Mouse (Mus musculus): ENCODE data around the gene Pbx2. TPM values are rescaled to one million over a fixed set of nuclear protein-coding genes. Genes with fewer than 3 reads are reported as not detected.

Pbx2 gene
- total RNA-seq, 2 experiments from 2014 or later, result 34.7 to 41.4 TPM

DNA sequence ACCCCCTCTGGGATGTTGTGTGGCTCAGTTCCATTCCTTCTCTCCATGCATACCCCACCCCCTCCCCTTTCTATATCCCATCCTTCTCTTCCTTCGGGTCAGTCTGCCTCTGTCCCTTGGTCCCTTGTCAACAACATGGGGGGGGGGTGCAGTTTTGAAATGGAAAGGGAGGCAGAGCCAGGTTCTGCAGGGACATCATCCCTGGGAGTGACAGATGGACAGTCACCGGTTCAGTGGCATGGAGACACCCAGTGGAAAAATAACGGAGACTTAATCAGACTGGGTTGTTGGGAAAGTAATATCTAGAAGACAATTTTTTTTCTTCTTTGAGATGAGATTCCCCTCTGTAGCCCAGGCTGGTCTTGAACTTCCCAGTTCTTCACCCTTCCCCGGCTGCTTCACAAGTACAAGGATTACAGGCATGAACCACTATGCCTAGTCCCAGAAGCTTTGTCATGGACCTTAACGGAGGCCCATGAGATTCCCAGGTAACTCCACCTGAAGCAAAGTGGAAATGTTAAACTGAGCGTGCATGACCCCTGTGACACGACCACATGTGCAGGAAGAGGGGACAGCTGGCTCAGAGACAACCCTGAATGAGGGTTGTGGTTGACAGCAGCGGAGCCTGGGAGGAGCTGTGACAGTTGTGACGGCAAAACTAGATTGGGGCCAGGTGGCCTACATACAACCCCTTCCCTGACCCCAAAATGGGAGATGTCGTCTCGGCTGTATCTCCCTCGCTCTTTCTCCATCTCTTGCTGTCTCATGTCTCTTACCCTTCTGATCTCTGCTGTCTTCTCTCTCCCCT lies 38.9 kb downstream of the Pbx2 start:
- DNase-seq, result no peak

- DNase-seq, result no peak
Observed at GRCm38 (mm10) chr17:34630761-34631301, 39.8 kb downstream of the Pbx2 start.

GRCm38 (mm10) chr17:34631647-34632046 lies 40.6 kb downstream of the Pbx2 start:
- no peak for DNase-seq

GRCm38 (mm10) chr17:34632261-34632691 lies 41.2 kb downstream of the Pbx2 start:
- peak; percentile 76 to 86 for DNase-seq

GRCm38 (mm10) chr17:34635671-34636070 lies 44.6 kb downstream of the Pbx2 start:
- no peak for DNase-seq

DNA sequence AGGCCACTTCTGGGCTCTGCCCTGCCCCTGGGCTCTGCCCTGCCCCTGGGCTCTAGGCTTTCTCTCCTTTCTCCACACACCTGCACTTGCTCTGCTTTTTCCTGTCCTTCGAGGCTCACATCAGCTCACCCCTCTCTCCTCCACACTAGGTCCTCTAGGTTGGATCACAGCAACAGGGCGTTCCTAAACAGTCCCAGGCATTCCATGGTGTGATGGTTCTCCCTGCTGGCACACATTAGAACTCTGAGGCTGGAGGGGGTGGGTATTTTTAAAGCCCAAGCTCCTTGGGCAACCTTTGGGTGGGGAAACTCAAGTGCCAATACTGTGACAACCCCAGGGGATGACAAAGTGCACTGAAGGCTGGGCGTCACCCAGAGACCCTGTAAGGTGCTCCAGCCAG lies 46.4 kb downstream of the Pbx2 start:
- DNase-seq, result no peak

DNA sequence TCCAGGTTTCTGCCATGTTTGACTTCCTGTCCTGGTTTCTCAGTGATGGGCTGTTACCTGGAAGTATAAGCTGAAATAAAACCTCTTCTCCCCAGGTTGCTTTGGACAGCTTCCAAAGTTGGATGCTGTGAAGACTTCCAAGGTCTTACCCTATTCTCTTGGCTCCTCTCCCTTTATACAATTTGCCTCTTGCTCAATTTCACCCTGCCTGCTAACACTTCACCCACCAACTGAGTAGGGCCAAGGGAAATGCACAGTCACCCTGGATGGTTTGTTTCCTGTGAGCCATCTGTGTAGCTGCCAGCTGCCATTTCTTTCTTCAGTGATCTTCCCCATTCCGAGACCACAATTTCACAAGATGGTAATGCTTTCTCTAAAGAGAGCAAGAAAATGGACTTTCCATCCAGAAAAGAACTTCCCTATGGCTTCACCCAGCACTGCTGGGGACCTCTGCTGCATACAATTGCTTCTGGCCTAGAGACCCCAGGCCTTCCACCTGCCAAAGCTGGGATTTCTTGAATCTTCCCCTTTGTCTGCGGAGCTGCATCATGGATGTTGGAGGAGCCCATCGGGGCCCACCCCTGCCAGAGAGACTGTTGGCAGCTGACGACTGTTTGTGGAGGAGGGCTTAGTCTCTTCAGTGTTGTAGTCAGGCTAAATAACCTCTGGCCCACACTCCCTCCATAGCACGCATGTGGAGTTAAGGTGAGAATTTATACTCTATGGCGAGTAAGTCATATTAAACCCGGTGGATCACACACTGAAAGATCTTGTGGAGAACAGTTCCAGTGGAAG lies 48.6 kb downstream of the Pbx2 start:
- no peak for DNase-seq

DNA sequence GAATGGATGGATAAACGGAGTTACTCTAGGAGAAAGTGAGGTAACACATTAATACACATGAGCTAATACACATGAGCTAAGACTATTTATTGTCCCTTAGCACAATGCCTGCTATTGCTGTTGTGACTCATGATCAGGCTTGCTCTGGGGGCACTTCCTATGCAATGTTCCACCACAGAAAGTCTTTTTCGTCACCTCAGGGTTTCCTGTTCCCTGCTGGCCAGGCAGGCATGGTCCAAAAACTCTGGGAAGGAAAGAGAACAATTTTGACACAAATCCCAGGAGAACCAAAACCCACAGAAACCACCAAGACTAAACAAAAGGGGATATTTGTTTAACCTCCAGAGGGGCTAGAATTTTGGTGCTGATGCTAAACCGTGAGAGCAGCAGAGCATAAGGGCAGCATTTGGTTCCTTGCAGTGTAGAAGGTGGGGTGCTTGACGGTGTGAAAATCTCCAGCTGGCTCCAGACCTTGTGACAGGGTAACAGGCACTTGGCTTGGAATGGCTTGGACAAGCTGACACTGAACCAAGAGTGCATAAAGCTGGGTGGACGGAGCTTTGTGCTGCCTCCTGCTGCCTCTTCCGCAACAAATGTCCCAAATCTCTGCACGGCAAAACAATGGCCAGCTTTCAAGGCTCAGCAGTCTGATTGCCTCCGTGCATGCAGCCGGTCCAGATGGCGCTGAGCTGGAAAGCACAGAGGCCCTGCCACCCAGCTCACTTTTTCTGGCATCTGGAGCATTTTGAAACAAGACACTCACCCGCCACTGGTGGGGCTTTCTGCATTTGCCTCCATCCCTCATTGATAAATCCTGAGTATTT lies 49.9 kb downstream of the Pbx2 start:
- peak in 1 of 2 experiments; percentile 1 for DNase-seq

DNA sequence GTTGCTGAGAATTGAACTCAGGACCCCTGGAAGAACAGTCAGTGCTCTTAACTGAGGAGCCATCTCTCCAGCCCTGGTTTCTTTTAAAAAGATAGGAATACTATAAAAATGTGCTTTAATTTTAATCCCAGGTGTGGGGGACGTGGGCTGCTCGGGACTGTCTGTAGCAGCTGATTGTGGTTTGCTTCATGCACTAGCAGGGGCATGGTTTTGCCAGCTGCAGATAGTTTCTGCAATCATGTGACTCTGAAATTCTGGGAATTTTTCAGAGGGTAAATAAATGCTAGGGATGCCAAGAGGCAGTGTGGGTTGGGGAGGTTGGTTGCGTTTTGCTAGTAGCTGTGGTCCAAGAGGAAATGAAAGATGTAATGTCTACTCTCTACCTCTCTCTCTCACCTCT lies 50.9 kb downstream of the Pbx2 start:
- no peak for DNase-seq

- no peak for DNase-seq
Observed at GRCm38 (mm10) chr17:34643379-34643778, 52.3 kb downstream of the Pbx2 start.

DNA sequence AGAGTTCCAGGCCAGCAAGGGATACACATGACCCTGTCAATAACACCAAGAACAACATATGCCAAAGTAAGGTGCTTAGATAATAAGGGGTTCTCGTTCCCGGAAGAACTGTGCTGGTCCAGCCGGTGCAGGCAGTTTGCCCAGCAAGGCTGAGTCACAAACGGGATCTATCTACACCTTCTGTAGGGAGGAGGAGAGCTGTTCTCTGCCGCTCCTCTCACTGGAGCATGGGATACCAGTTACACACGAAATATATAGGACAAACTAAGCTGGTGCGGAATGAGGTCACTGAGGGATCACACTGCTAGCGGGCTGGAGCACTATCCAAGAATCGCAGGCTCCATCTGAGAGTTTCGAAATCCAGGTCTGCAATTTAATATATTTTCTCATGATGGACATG lies 52.9 kb downstream of the Pbx2 start:
- DNase-seq, result peak in 1 of 2 experiments; percentile 40

GRCm38 (mm10) chr17:34644608-34645007 lies 53.5 kb downstream of the Pbx2 start, which contains the start of gene Fkbpl:
Gene Fkbpl, plus strand, starts transcription at chr17:34644764.
- DNase-seq, result peak; percentile 93 to 95

DNA sequence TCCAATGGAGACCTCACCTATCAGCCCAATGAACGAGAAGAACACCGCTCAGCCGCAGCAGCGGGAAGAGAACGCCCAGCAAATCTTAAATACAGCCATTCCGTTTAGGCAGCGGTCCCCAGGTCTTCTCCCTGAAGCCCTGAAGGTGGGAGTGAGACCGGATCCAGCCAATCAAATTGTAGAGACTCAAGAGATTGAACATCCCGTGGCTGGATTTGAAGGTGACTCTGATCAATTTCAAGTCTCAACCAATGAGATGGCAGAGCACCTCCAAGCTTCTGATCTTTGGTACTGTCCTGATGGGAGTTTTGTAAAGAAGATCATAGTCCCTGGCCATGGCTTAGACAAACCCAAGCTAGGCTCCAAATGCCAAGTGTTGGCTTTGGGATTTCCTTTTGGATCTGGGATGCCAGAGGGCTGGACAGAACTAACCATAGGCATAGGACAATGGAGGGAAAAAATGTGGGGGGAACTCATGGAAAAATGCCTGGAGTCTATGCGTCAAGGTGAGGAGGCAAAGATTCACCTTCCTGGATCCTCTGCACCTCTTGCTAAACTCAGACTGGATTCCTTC lies 54.3 kb downstream of the Pbx2 start:
- DNase-seq, result peak in 1 of 2 experiments; percentile 0

- no peak for DNase-seq
Observed at GRCm38 (mm10) chr17:34645831-34646511, 54.9 kb downstream of the Pbx2 start.

Other genes with a start within 250 kb of the Pbx2 start
- gene Btnl2, start 236.4 kb upstream of the Pbx2 start, total RNA-seq (2021), result under 1 TPM; 0.23 to 0.30 TPM
- gene Btnl1, start 214.1 kb upstream of the Pbx2 start, total RNA-seq (2021), result not detected
- 1 to 10 TPM; 1.2 to 1.8 TPM for gene BC051142, start 192.4 kb upstream of the Pbx2 start, total RNA-seq (2021)
- not detected for gene Btnl4, start 113.9 kb upstream of the Pbx2 start, total RNA-seq (2021)
- gene Btnl6, start 73.9 kb upstream of the Pbx2 start, total RNA-seq (2021), result not detected
- 10 to 100 TPM; 20.1 to 37.0 TPM for gene Notch4, start 27.0 kb upstream of the Pbx2 start, total RNA-seq (2021)
- gene Gpsm3, start 1.5 kb upstream of the Pbx2 start, total RNA-seq (2021), result 1 to 10 TPM; 5.2 to 6.2 TPM
- under 1 TPM; 0.82 to 0.99 TPM for gene Ager, start 6.6 kb downstream of the Pbx2 start, total RNA-seq (2021)
- 10 to 100 TPM; 67.7 to 86.5 TPM for gene Rnf5, start 12.4 kb downstream of the Pbx2 start, total RNA-seq (2021)
- 100 to 1,000 TPM in 1 of 2 experiments, 10 to 100 TPM in 1; 99.4 to 109 TPM for gene Agpat1, start 13.0 kb downstream of the Pbx2 start, total RNA-seq (2021)
- 1 to 10 TPM; 2.9 to 4.6 TPM for gene Egfl8, start 24.7 kb downstream of the Pbx2 start, total RNA-seq (2021)
- gene Ppt2, start 37.2 kb downstream of the Pbx2 start, total RNA-seq (2021), result 10 to 100 TPM; 57.8 to 70.0 TPM
- gene Prrt1, start 38.3 kb downstream of the Pbx2 start, total RNA-seq (2021), result 10 to 100 TPM in 1 of 2 experiments, 1 to 10 TPM in 1; 5.0 to 14.3 TPM
- 10 to 100 TPM; 12.7 to 15.8 TPM for gene Fkbpl, start 53.5 kb downstream of the Pbx2 start, total RNA-seq (2021)
- gene Atf6b, start 55.9 kb downstream of the Pbx2 start, total RNA-seq (2021), result 10 to 100 TPM; 45.7 to 58.8 TPM
- 10 to 100 TPM; 26.9 to 34.3 TPM for gene Tnxb, start 79.3 kb downstream of the Pbx2 start, total RNA-seq (2021)
- gene C4b, start 152.6 kb downstream of the Pbx2 start, total RNA-seq (2021), result 100 to 1,000 TPM; 140 to 152 TPM
- 1,000 to 10,000 TPM; 6,006 to 9,312 TPM for gene Cyp21a1, start 213.3 kb downstream of the Pbx2 start, total RNA-seq (2021)
- 10 to 100 TPM; 35.8 to 57.5 TPM for gene Stk19, start 245.7 kb downstream of the Pbx2 start, total RNA-seq (2021)
- gene Dxo, start 245.8 kb downstream of the Pbx2 start, total RNA-seq (2021), result 10 to 100 TPM; 66.9 to 67.3 TPM